Mouse (Mus musculus): Measurements from ENCODE around the gene Ppp1r10.

DNA sequence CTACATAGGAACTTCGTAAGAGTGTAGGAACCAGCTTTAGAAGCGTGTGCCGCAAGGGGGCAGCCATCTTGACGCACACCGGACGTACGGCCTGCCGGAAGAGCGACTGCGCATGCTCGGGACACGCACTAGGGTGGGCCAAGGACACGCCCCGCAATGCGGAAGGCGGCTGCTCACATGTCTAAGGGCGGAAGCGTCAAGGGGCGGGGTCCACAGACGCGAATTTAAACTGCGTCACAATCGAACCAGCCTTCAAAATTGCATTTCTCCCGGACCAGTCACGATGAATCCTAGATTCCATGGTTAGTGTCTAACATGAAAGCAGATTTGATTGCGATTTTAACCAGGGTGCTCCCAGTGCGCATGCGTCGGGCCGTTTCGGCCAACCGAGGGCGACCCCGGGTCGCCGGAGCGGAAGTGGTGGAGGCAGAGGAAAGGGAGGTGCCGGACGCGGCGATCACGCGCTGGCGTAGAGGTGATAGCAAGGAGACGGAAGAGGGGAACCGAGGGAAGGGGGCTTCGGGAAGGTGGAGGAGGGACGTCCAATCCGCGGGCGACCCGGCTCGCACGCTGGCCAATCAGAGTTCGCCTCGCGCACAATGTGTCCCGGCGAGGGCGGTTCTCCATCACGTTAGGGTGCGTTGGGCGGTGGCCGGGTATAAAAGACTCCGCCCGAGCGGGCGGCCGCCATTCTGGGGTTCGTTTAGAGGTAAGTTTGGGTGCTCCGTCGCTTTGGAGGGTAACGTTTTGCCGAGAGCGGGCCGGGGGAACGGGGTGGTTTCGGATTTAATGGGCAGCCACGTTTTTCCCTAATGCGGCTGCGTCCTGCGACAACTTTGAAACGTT is at the start of gene Ppp1r10, which contains the start of gene Mrps18b:
- peak; percentile 92 for TF ChIP-seq POLR2A (IDR thresholded peaks at IDR 0.05; ENCODE audit: insufficient read depth, low read length)
- TF ChIP-seq CTCF (IDR thresholded peaks at IDR 0.05; ENCODE audit: low read depth, low read length): peak; percentile 30
- 0 out of 2 replicates have a peak, but pooled peaks have one; percentile 55 for TF ChIP-seq EP300 (IDR thresholded peaks at IDR 0.05; ENCODE audit: insufficient read depth, low read depth, low read length)

Measured in ES-Bruce4 (cell line).